Mouse (Mus musculus) forebrain, embryonic 14.5 days (tissue): ENCODE measurements at regions not wholly inside any gene's neighbourhood (a gene's known extent, or its start where the extent isn't known, plus 50 kb on each side); places are given as distances from the start of the nearest gene placed in this dataset.

Experiments used
- ATAC-seq: fragments of 200-750 bp; cut with Nextera tagmentation; 2 replicates; pipeline ENCODE4 v1.8.0; 2017; ENCODE audit warnings: mild to moderate bottlenecking, moderate library complexity
- DNase-seq: peaks from one replicate; pipeline ENCODE4 v3.0.0-alpha.2; 2015; ENCODE audit warnings: low spot score
- H3K27ac ChIP-seq: fragments of 300-500 bp; sonication (generic); 2 replicates; pipeline ENCODE4 v1.5.1; 2014; ENCODE audit warnings: low read depth, mild to moderate bottlenecking, control low read depth, low read length, moderate library complexity
- H3K27me3 ChIP-seq: fragments of 300-500 bp; sonication (generic); replicated peaks from 2 replicates; pipeline ENCODE4 v1.6.1; 2014; ENCODE audit warnings: low read length, control low read depth, mixed read lengths; ENCODE audit not compliant: control insufficient read depth, insufficient read depth
- H3K36me3 ChIP-seq: fragments of 300-500 bp; sonication (generic); 2 replicates; pipeline ENCODE4 v1.6.1; 2014; ENCODE audit warnings: low read length, control low read depth; ENCODE audit not compliant: control insufficient read depth, insufficient read depth
- H3K4me1 ChIP-seq: fragments of 300-500 bp; sonication (generic); 2 replicates; pipeline ENCODE4 v1.6.1; 2014; ENCODE audit warnings: antibody characterized with exemption, low read length, control low read depth; ENCODE audit not compliant: control insufficient read depth, insufficient read depth
- H3K4me2 ChIP-seq: fragments of 300-500 bp; sonication (generic); 2 replicates; pipeline ENCODE4 v1.6.1; 2014; ENCODE audit warnings: mild to moderate bottlenecking, control low read depth, low read length
- H3K4me3 ChIP-seq: fragments of 300-500 bp; sonication (generic); 2 replicates; pipeline ENCODE4 v1.5.1; 2014; ENCODE audit warnings: low read depth, low read length, control low read depth
- H3K9ac ChIP-seq: fragments of 300-500 bp; sonication (generic); 2 replicates; pipeline ENCODE4 v1.6.1; 2014; ENCODE audit warnings: mild to moderate bottlenecking, low read length, control low read depth, moderate library complexity
- H3K9me3 ChIP-seq: fragments of 300-500 bp; sonication (generic); replicated peaks from 2 replicates; pipeline ENCODE4 v1.6.1; 2016; ENCODE audit warnings: low read length, control low read depth, mixed read lengths; ENCODE audit not compliant: control insufficient read depth
- WGBS: fragments of 180-500 bp; shearing (Covaris S2); extraction: QIAGEN DNeasy Blood & Tissue Kit; methylation state at CpG from one replicate; pipeline ENCODE4 v1.1.7; 2014; 5-methylcytosine and 5-hydroxymethylcytosine counted together

- Histone ChIP-seq H3K36me3 (no peaks in the 10 kb centered on the region), H3K27me3 (no peaks in the 10 kb centered on the region), H3K9me3 (no peaks in the 10 kb centered on the region), H3K4me2 (no peak overlapping the region), H3K4me1 (no peaks in the 10 kb centered on the region), H3K4me3 (no peak overlapping the region), H3K9ac (no peak overlapping the region), H3K27ac (no peak overlapping the region)
- no peak for DNase-seq
- no peak for ATAC-seq
- WGBS, result 93% methylated on average over 4 of the region's 4 CpGs
These were observed 76.5 kb downstream of the Gja1 start for GRCm38 (mm10) chr10:56453578-56454069.

- WGBS, result 93% methylated on average over 2 of the region's 2 CpGs
- no peaks in the 10 kb centered on the region for H3K27me3 ChIP-seq
- no peak overlapping the region for H3K27ac ChIP-seq
- H3K36me3 ChIP-seq, result no peaks in the 10 kb centered on the region
- no peak overlapping the region for H3K9ac ChIP-seq
- H3K4me3 ChIP-seq, result no peak overlapping the region
- H3K4me2 ChIP-seq, result no peak overlapping the region
- H3K9me3 ChIP-seq, result no peaks in the 10 kb centered on the region
- ATAC-seq (no peak), DNase-seq (no peak)
- H3K4me1 ChIP-seq, result no peaks in the 10 kb centered on the region
These were observed 78.8 kb downstream of the Gja1 start for GRCm38 (mm10) chr10:56455867-56456468.

GRCm38 (mm10) chr10:56468537-56468936, 91.4 kb downstream of the Gja1 start:
- Histone ChIP-seq H3K4me1 (no peaks in the 10 kb centered on the region), H3K4me2 (no peak overlapping the region), H3K4me3 (no peak overlapping the region), H3K9ac (no peak overlapping the region), H3K27me3 (no peaks in the 10 kb centered on the region), H3K27ac (no peak overlapping the region), H3K9me3 (no peaks in the 10 kb centered on the region), H3K36me3 (no peaks in the 10 kb centered on the region)
- WGBS, result 86% methylated on average over 6 of the region's 6 CpGs
- DNase-seq, result no peak
- ATAC-seq, result no peak

- ATAC-seq (no peak), DNase-seq (no peak)
- Histone ChIP-seq H3K4me2 (no peak overlapping the region), H3K27me3 (no peaks in the 10 kb centered on the region), H3K4me1 (no peaks in the 10 kb centered on the region), H3K4me3 (no peak overlapping the region), H3K9ac (no peak overlapping the region), H3K9me3 (no peaks in the 10 kb centered on the region), H3K27ac (no peak overlapping the region), H3K36me3 (no peaks in the 10 kb centered on the region)
- WGBS, result 78% methylated on average over 15 of the region's 15 CpGs
These were observed 92.0 kb downstream of the Gja1 start for GRCm38 (mm10) chr10:56468993-56469712.

- no peaks in the 10 kb centered on the region for H3K9me3 ChIP-seq
These were observed 92.8 kb downstream of the Gja1 start for GRCm38 (mm10) chr10:56469895-56470294.

GRCm38 (mm10) chr10:56474951-56475350, 97.8 kb downstream of the Gja1 start:
- Histone ChIP-seq H3K9ac (no peak overlapping the region), H3K4me3 (no peak overlapping the region), H3K27ac (no peak overlapping the region), H3K9me3 (no peaks in the 10 kb centered on the region), H3K36me3 (no peaks in the 10 kb centered on the region), H3K4me2 (no peak overlapping the region), H3K27me3 (no peaks in the 10 kb centered on the region), H3K4me1 (no peaks in the 10 kb centered on the region)
- ATAC-seq (no peak), DNase-seq (no peak)
- 81% methylated on average over 6 of the region's 6 CpGs for WGBS

More at GRCm38 (mm10) chr10:56469895-56470294, 92.8 kb downstream of the Gja1 start:
- WGBS, result 78% methylated on average over 3 of the region's 3 CpGs
- no peaks in the 10 kb centered on the region for H3K27me3 ChIP-seq
- DNase-seq, result no peak
- no peak overlapping the region for H3K27ac ChIP-seq
- H3K4me2 ChIP-seq, result no peak overlapping the region
- no peak for ATAC-seq
- no peaks in the 10 kb centered on the region for H3K36me3 ChIP-seq
- H3K9ac ChIP-seq, result no peak overlapping the region
- no peaks in the 10 kb centered on the region for H3K4me1 ChIP-seq
- no peak overlapping the region for H3K4me3 ChIP-seq

GRCm38 (mm10) chr10:56482156-56482716, 105.1 kb downstream of the Gja1 start:
- Histone ChIP-seq H3K4me3 (no peak overlapping the region), H3K27me3 (no peaks in the 10 kb centered on the region), H3K27ac (no peak overlapping the region), H3K9ac (no peak overlapping the region), H3K4me1 (peaks cover 2% of the 10 kb centered on the region; the same call in 1 of the 2 replicates), H3K4me2 (no peak overlapping the region), H3K36me3 (no peaks in the 10 kb centered on the region), H3K9me3 (no peaks in the 10 kb centered on the region)
- 70% methylated on average over 9 of the region's 9 CpGs for WGBS
- no peak for ATAC-seq
- no peak for DNase-seq

GRCm38 (mm10) chr10:56484931-56485330, 107.8 kb downstream of the Gja1 start:
- no peak overlapping the region for H3K27ac ChIP-seq
- no peaks in the 10 kb centered on the region for H3K36me3 ChIP-seq
- no peaks in the 10 kb centered on the region for H3K27me3 ChIP-seq
- H3K4me3 ChIP-seq, result no peak overlapping the region
- peak; percentile 82 for DNase-seq
- H3K4me1 ChIP-seq, result peaks cover 2% of the 10 kb centered on the region; the same call in 1 of the 2 replicates
- no peaks in the 10 kb centered on the region for H3K9me3 ChIP-seq
- no peak overlapping the region for H3K9ac ChIP-seq
- peak; percentile 90 for ATAC-seq
- WGBS, result 53% methylated on average over 8 of the region's 8 CpGs
- no peak overlapping the region for H3K4me2 ChIP-seq

GRCm38 (mm10) chr10:56485746-56486145, 108.6 kb downstream of the Gja1 start:
- no peaks in the 10 kb centered on the region for H3K36me3 ChIP-seq
- H3K4me2 ChIP-seq, result no peak overlapping the region
- H3K27me3 ChIP-seq, result no peaks in the 10 kb centered on the region
- H3K9ac ChIP-seq, result no peak overlapping the region
- H3K4me1 ChIP-seq, result peaks cover 2% of the 10 kb centered on the region; the same call in 1 of the 2 replicates
- no peak for DNase-seq
- no peaks in the 10 kb centered on the region for H3K9me3 ChIP-seq
- no peak overlapping the region for H3K4me3 ChIP-seq
- no peak overlapping the region for H3K27ac ChIP-seq
- no peak for ATAC-seq
- WGBS, result 82% methylated on average over 5 of the region's 5 CpGs
